Mouse (Mus musculus) midbrain, embryonic 12.5 days (tissue): ENCODE measurements around the gene Emc8. TPM values are rescaled to one million over a fixed set of nuclear protein-coding genes. Genes with fewer than 3 reads are reported as not detected.
A peak's percentile ranks its signal among the peaks of the same experiment; 100 is the strongest.
"Not testable (repeated sequence)": the region's sequence is repeated elsewhere in the genome, so short reads cannot be mapped to it uniquely, and the experiment has no call there.

Source experiments
- ATAC-seq: fragments of 200-750 bp; cut with Nextera tagmentation; 2 replicates; pipeline ENCODE4 v1.8.0; 2017; ENCODE audit warnings: low read depth, moderate TSS enrichment, moderate library complexity; ENCODE audit not compliant: low FRiP score
- H3K27ac ChIP-seq: fragments of 300-500 bp; sonication (generic); replicated peaks from 2 replicates; pipeline ENCODE4 v1.5.1; 2016; ENCODE audit warnings: mild to moderate bottlenecking
- H3K27me3 ChIP-seq: fragments of 300-500 bp; sonication (generic); 2 replicates; pipeline ENCODE4 v1.6.1; 2016; ENCODE audit warnings: mild to moderate bottlenecking
- H3K36me3 ChIP-seq: fragments of 300-500 bp; sonication (generic); 2 replicates; pipeline ENCODE4 v1.6.1; 2016
- H3K4me1 ChIP-seq: fragments of 300-500 bp; sonication (generic); 2 replicates; pipeline ENCODE4 v1.6.1; 2016
- H3K4me2 ChIP-seq: fragments of 300-500 bp; sonication (generic); replicated peaks from 2 replicates; pipeline ENCODE4 v1.6.1; 2016; ENCODE audit warnings: mild to moderate bottlenecking, moderate library complexity
- H3K4me3 ChIP-seq: fragments of 300-500 bp; sonication (generic); 2 replicates; pipeline ENCODE4 v1.5.1; 2016; ENCODE audit warnings: mild to moderate bottlenecking
- H3K9ac ChIP-seq: fragments of 300-500 bp; sonication (generic); replicated peaks from 2 replicates; pipeline ENCODE4 v1.6.1; 2016; ENCODE audit warnings: mild to moderate bottlenecking, moderate library complexity
- H3K9me3 ChIP-seq: fragments of 300-500 bp; sonication (generic); 2 replicates; pipeline ENCODE4 v1.6.1; 2016; ENCODE audit warnings: mild to moderate bottlenecking
- WGBS: fragments of 180-500 bp; shearing (Covaris S2); methylation state at CpG from one replicate; pipeline ENCODE4 v1.1.7; 2016; 5-methylcytosine and 5-hydroxymethylcytosine counted together
- polyA plus RNA-seq: library from polyadenylated mRNA; unstranded; fragments of >200 nt; fragmentation: Nextera tagmentation; extraction: Ambion mirVana; gene quantifications from 2 replicates; pipeline ENCODE4 v1.2.1, GENCODE M21; 2016

Emc8 gene
- polyA plus RNA-seq, 1 experiment from 2014 or later = 235 TPM

GRCm38 (mm10) chr8:120683602-120684001, 15.2 kb upstream of the Emc8 start:
- Histone ChIP-seq H3K27me3 (peaks cover 10% of the 10 kb centered on the region; the same call in 1 of the 2 replicates), H3K9me3 (no peaks in the 10 kb centered on the region), H3K36me3 (no peaks in the 10 kb centered on the region), H3K27ac (no peak overlapping the region), H3K4me3 (no peak overlapping the region), H3K9ac (no peak overlapping the region), H3K4me2 (no peak overlapping the region), H3K4me1 (no peaks in the 10 kb centered on the region)
- WGBS = 16% methylated on average over 10 of the region's 10 CpGs
- ATAC-seq = no peak

GRCm38 (mm10) chr8:120681113-120681512, 12.7 kb upstream of the Emc8 start:
- Histone ChIP-seq H3K27ac (no peak overlapping the region), H3K9ac (no peak overlapping the region), H3K4me2 (no peak overlapping the region), H3K4me1 (no peaks in the 10 kb centered on the region), H3K36me3 (no peaks in the 10 kb centered on the region), H3K9me3 (no peaks in the 10 kb centered on the region), H3K27me3 (peaks cover 6% of the 10 kb centered on the region; the same call in 1 of the 2 replicates), H3K4me3 (no peak overlapping the region)
- no peak for ATAC-seq
- WGBS = 83% methylated on average over 10 of the region's 10 CpGs

GRCm38 (mm10) chr8:120680405-120680804, 12.0 kb upstream of the Emc8 start:
- not testable (repeated sequence) for H3K9me3 ChIP-seq, H3K27me3 ChIP-seq, H3K4me2 ChIP-seq, H3K4me1 ChIP-seq, H3K4me3 ChIP-seq, H3K36me3 ChIP-seq, H3K27ac ChIP-seq, H3K9ac ChIP-seq
- WGBS = 70% methylated on average over 7 of the region's 7 CpGs
- ATAC-seq = 0 out of 2 replicates have a peak, but pooled peaks have one; percentile 44

DNA sequence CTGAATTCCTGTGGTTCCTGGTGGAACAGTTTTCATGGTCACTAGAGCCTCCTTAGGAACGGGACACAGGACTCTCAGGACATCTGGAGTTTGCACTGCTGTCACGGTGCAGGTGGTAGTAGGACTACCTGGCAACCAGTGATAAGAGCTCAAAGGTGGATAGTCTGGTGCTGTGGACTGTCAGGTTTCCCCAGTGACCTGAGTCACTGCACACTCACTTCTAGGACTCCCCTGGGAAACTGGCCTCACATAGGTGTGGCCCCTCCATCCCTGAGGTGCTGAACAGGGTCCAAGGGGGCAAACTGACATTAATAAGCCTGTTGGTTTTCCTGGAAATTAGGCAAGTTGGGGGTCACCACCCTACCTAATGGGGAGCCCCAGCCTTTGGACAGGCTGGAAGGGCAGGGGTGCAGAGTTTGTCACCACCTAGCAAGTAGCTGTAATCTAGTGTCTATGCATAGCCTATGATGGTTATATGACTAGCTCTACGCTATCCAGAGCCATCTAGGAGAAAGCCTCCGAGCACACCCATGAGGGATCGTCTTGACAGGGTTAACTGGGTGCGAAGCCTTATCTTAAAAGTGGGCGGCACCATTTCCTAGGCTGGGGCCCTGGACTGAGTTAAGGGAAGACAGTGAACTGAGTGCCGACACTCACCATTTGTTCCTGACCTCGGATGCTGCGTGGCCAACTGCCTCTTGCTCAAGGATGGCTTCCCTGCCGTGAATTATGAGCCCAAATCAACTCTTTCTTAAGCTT, 11.4 kb upstream of the Emc8 start:
- H3K4me3 ChIP-seq = no peak overlapping the region
- H3K27ac ChIP-seq = no peak overlapping the region
- no peak for ATAC-seq
- H3K9ac ChIP-seq = no peak overlapping the region
- H3K4me2 ChIP-seq = no peak overlapping the region
- H3K9me3 ChIP-seq = no peaks in the 10 kb centered on the region
- H3K27me3 ChIP-seq = peaks cover 6% of the 10 kb centered on the region; the same call in 1 of the 2 replicates
- H3K4me1 ChIP-seq = no peaks in the 10 kb centered on the region
- 81% methylated on average over 11 of the region's 11 CpGs for WGBS
- 0 out of 2 replicates have a peak, but pooled peaks cover 7% of the 10 kb centered on the region for H3K36me3 ChIP-seq

DNA sequence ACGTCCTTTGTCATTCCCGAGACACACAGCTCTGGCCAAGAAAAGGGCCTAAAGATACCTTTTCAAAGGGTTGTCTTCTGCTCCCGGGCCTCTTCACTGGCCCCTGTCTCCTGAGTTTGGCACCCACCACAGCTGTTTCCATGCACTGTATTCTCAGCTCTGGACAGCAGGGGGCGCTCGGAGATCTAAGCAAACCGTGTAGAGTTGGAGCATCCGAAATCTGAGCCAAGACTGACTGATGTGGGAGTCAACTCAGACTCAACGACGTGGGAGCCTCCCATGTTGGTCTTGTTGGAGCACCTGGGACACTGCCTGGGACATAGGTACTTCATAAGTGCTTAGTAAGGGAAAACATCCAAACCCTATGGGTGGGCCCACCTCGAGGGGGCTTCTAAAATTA, 10.1 kb upstream of the Emc8 start:
- no peak overlapping the region for H3K27ac ChIP-seq
- H3K36me3 ChIP-seq = peaks cover 16% of the 10 kb centered on the region
- H3K4me3 ChIP-seq = no peak overlapping the region
- WGBS = 15% methylated on average over 10 of the region's 10 CpGs
- no peak overlapping the region for H3K9ac ChIP-seq
- no peaks in the 10 kb centered on the region for H3K4me1 ChIP-seq
- H3K27me3 ChIP-seq = peaks cover 6% of the 10 kb centered on the region; the same call in 1 of the 2 replicates
- 0 out of 2 replicates have a peak, but pooled peaks have one; percentile 6 for ATAC-seq
- no peaks in the 10 kb centered on the region for H3K9me3 ChIP-seq
- H3K4me2 ChIP-seq = no peak overlapping the region

GRCm38 (mm10) chr8:120675718-120676117, 7.3 kb upstream of the Emc8 start:
- Histone ChIP-seq H3K4me2 (no peak overlapping the region), H3K4me1 (0 out of 2 replicates have a peak, but pooled peaks cover 4% of the 10 kb centered on the region), H3K36me3 (peaks cover 42% of the 10 kb centered on the region), H3K27ac (no peak overlapping the region), H3K4me3 (no peak overlapping the region), H3K27me3 (no peaks in the 10 kb centered on the region; the same call in 1 of the 2 replicates), H3K9me3 (no peaks in the 10 kb centered on the region), H3K9ac (no peak overlapping the region)
- WGBS = 75% methylated on average over 8 of the region's 8 CpGs
- no peak for ATAC-seq

GRCm38 (mm10) chr8:120673298-120673697, 4.9 kb upstream of the Emc8 start:
- WGBS = 96% methylated on average over 7 of the region's 7 CpGs
- Histone ChIP-seq H3K4me2 (no peak overlapping the region), H3K4me1 (peaks cover 12% of the 10 kb centered on the region), H3K27me3 (no peaks in the 10 kb centered on the region), H3K9ac (no peak overlapping the region), H3K36me3 (peaks cover 53% of the 10 kb centered on the region), H3K27ac (no peak overlapping the region), H3K9me3 (no peaks in the 10 kb centered on the region), H3K4me3 (no peak overlapping the region)
- no peak for ATAC-seq

GRCm38 (mm10) chr8:120672626-120673229, 4.4 kb upstream of the Emc8 start:
- peaks cover 53% of the 10 kb centered on the region for H3K36me3 ChIP-seq
- H3K27ac ChIP-seq = no peak overlapping the region
- 93% methylated on average over 16 of the region's 16 CpGs for WGBS
- no peaks in the 10 kb centered on the region for H3K9me3 ChIP-seq
- no peak for ATAC-seq
- no peak overlapping the region for H3K4me3 ChIP-seq
- no peak overlapping the region for H3K4me2 ChIP-seq
- peaks cover 12% of the 10 kb centered on the region for H3K4me1 ChIP-seq
- no peak overlapping the region for H3K9ac ChIP-seq
- no peaks in the 10 kb centered on the region for H3K27me3 ChIP-seq

DNA sequence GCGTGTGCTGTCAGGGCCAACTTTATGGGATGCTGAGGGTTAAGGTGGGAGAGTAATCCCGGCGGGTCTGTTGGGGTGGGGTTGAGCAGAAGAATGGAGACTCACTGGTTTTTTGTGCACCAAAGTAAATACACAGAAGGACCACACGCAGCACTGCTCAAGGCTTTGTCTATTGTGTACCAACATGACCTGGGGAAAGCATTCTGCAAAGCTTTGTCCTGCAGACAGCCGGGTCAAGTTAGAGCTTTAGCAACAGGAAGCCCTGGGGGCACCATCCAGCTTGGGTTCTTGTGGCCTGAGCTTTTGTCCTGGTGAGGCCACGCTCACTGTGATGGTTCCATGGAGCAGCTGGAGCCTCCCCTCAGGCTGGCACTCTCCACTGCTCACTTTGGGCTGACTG, 3.4 kb upstream of the Emc8 start:
- Histone ChIP-seq H3K27me3 (no peaks in the 10 kb centered on the region), H3K4me3 (no peak overlapping the region), H3K9ac (no peak overlapping the region), H3K4me2 (no peak overlapping the region), H3K36me3 (peaks cover 53% of the 10 kb centered on the region), H3K27ac (no peak overlapping the region), H3K9me3 (no peaks in the 10 kb centered on the region), H3K4me1 (peaks cover 17% of the 10 kb centered on the region)
- WGBS = 47% methylated on average over 6 of the region's 6 CpGs
- no peak for ATAC-seq

DNA sequence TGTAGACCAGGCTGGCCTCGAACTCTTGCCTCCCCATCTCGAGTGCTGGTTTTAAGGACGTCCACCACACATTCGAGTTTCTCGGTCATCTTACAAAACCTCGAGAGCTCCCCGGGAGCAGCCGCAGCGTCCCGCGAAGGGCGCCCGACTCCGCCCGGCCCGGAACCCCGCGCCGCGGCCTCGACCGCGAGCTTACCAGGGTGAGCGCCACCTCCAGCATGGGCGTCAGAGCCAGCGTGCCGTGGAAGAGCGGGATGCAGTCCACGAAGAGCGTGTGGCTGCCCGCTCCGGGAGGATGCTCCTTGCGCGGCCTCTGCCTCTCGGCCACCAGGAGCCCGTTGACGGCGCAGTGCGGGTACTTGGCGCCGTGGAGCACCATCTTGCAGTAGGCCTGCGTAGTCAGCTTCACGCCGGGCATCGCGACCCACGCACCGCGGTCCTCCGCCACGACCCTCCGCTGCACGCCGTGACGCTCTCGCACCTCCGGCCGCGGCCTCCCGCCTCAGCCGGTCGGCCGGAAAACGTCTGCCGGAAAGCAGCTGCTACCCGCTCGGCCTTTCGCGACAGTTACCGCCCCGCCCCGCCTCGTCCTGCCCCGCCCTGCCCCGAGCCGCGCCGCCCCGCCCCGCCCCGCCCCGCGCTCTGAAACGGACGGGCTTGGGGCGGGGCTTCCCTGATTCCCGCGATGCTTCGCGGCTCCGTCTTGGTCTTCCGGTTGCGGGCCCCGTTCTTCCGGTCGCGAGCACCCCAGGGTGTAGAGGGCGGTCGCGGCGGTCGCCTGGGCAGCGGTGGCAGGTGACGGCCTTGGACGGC, 606 bp downstream of the Emc8 start, which contains the start of the genes Gm27021 and Cox4i1:
Gm27021 (minus strand) TSS at position 519 of the 813 bp plus-strand sequence.
Cox4i1 (plus strand) TSS at position 662 of the 813 bp plus-strand sequence.
- H3K9me3 ChIP-seq = no peaks in the 10 kb centered on the region
- H3K4me1 ChIP-seq = peaks cover 42% of the 10 kb centered on the region
- H3K4me2 ChIP-seq = peak within 1 kb of the TSS; percentile 93
- H3K9ac ChIP-seq = peak within 1 kb of the TSS; percentile 97
- peaks cover 38% of the 10 kb centered on the region for H3K36me3 ChIP-seq
- under 1% methylated on average over 77 of the region's 105 CpGs for WGBS
- no peaks in the 10 kb centered on the region for H3K27me3 ChIP-seq
- peak within 1 kb of the TSS; percentile 86 for H3K27ac ChIP-seq
- peak within 1 kb of the TSS; percentile 90 for H3K4me3 ChIP-seq
- ATAC-seq = peak; percentile 92

DNA sequence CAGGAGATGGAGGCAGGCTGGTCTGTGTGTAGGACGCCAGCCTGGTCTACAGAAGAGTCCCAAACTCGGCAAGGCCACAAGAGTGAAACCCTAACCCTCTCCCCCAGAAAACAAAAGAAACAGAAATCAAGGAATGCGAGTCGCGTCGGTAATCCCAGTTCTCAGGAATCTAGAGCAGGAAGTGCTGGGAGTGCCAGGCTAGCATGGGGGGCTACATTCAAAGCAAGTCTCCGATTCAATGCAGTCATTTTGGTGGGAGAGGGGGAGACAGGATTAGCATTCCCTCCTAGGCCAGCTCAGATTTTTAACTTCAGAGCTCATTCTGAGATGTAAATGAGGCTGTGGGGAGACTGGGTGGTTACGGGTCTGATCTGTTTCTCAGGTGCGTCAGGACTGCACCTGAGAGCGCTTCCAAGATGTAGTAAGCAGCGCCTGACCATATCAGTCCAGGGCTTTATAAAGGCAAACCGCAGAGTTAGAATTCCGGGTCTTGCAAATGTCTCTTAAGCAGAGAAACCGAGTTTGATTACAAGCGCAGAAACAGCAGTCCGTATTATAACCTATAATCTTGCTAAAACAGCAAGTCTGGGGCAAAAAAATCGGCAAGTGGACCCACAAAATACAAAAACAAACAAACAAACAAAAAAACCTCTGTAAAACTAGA, 1.4 kb downstream of the Emc8 start:
- no peaks in the 10 kb centered on the region for H3K27me3 ChIP-seq
- H3K36me3 ChIP-seq = peaks cover 30% of the 10 kb centered on the region
- WGBS = 2% methylated on average over 17 of the region's 17 CpGs
- no peaks in the 10 kb centered on the region for H3K9me3 ChIP-seq
- peak overlapping the region; percentile 97 for H3K9ac ChIP-seq
- H3K4me2 ChIP-seq = peak overlapping the region; percentile 93
- H3K27ac ChIP-seq = no peak overlapping the region
- H3K4me1 ChIP-seq = peaks cover 42% of the 10 kb centered on the region
- no peak for ATAC-seq
- peak overlapping the region; percentile 90 for H3K4me3 ChIP-seq
